Mouse (Mus musculus): ENCODE measurements around the gene Ptpru. TPM values are rescaled to one million over a fixed set of nuclear protein-coding genes. Genes with fewer than 3 reads are reported as not detected.

Gene Ptpru
- polyA plus RNA-seq, 1 experiment: 1.0 TPM

GRCm38 (mm10) chr4:131722121-131722841 lies 115.8 kb downstream of the Ptpru start:
- peaks cover 11% of the 10 kb centered on the region for H3K27me3 ChIP-seq (ENCODE audit: control insufficient read depth, insufficient read depth, insufficient read length)
- no peak overlapping the region for H3K4me2 ChIP-seq (ENCODE audit: low read depth)
- no peak overlapping the region for H3ac ChIP-seq (ENCODE audit: control insufficient read depth, insufficient read length)
- no peak overlapping the region for H3K4me3 ChIP-seq
- no peak for TF ChIP-seq MYOG (IDR thresholded peaks at IDR 0.05; ENCODE audit: control insufficient read depth in 1 of 3, insufficient read depth in 1 of 3, insufficient read length in 2 of 3, low read depth in 2 of 3)
- H3K79me2 ChIP-seq (ENCODE audit: control insufficient read depth, insufficient read depth): no peaks in the 10 kb centered on the region
- H3K36me3 ChIP-seq (ENCODE audit: control insufficient read depth, insufficient read depth): no peaks in the 10 kb centered on the region

- Histone ChIP-seq H3K36me3 (ENCODE audit: control insufficient read depth, insufficient read depth) (no peaks in the 10 kb centered on the region), H3K4me2 (ENCODE audit: low read depth) (no peak overlapping the region), H3K27me3 (ENCODE audit: control insufficient read depth, insufficient read depth, insufficient read length) (peaks cover 11% of the 10 kb centered on the region), H3ac (ENCODE audit: control insufficient read depth, insufficient read length) (no peak overlapping the region), H3K4me3 (no peak overlapping the region), H3K79me2 (ENCODE audit: control insufficient read depth, insufficient read depth) (no peaks in the 10 kb centered on the region)
- TF ChIP-seq USF1 (IDR thresholded peaks at IDR 0.05; ENCODE audit: low read depth): no peak
- TF ChIP-seq CEBPB (IDR thresholded peaks at IDR 0.05; ENCODE audit: insufficient read depth, poor library complexity, severe bottlenecking): no peak
- TF ChIP-seq SRF (IDR thresholded peaks at IDR 0.05; ENCODE audit: control insufficient read depth, insufficient read length, low read depth): no peak
Measured at GRCm38 (mm10) chr4:131719151-131719550, 118.9 kb downstream of the Ptpru start.

Other genes starting within 250 kb of the Ptpru start
- gene Mecr, start 5.2 kb upstream of the Ptpru start, polyA plus RNA-seq (2012; fragmentation: generic; extraction: Trizol): 38.6 TPM
- 33.5 TPM for gene Srsf4, start 35.3 kb upstream of the Ptpru start, polyA plus RNA-seq (2012; fragmentation: generic; extraction: Trizol)
- 0.76 TPM for gene Tmem200b, start 83.5 kb upstream of the Ptpru start, polyA plus RNA-seq (2012; fragmentation: generic; extraction: Trizol)
- gene Gm10300, start 236.4 kb upstream of the Ptpru start, polyA plus RNA-seq (2012; fragmentation: generic; extraction: Trizol): 0.02 TPM
- gene Epb41, start 237.0 kb upstream of the Ptpru start, polyA plus RNA-seq (2012; fragmentation: generic; extraction: Trizol): 4.8 TPM

Measured in myocyte (in vitro differentiated cells).